Mouse (Mus musculus): ENCODE measurements around the gene Pmpca.
A peak's percentile ranks its signal among the peaks of the same experiment; 100 is the strongest.
"Not testable (repeated sequence)": the region's sequence is repeated elsewhere in the genome, so short reads cannot be mapped to it uniquely, and the experiment has no call there.

The Pmpca gene

DNA sequence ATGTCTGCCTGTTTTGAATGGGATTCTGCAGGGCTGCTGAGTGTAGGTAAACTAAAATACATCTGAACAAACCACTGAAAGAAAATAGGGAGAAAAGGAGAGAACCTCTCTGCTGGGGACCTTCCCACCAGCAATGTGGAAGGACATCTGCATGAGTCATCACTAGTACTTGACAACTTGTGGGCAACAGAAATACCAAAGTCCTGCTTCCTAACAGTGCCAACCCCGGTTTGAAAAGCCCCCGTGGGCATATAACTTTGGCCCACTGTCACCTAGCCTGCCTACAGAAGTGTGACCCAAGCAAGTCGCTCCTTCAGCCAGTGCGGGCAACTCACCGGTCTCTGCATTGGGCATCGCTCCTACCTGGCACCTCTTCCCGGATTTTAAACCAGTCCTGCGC is 16.7 kb upstream of the Pmpca start:
- DNase-seq: no peak

DNA sequence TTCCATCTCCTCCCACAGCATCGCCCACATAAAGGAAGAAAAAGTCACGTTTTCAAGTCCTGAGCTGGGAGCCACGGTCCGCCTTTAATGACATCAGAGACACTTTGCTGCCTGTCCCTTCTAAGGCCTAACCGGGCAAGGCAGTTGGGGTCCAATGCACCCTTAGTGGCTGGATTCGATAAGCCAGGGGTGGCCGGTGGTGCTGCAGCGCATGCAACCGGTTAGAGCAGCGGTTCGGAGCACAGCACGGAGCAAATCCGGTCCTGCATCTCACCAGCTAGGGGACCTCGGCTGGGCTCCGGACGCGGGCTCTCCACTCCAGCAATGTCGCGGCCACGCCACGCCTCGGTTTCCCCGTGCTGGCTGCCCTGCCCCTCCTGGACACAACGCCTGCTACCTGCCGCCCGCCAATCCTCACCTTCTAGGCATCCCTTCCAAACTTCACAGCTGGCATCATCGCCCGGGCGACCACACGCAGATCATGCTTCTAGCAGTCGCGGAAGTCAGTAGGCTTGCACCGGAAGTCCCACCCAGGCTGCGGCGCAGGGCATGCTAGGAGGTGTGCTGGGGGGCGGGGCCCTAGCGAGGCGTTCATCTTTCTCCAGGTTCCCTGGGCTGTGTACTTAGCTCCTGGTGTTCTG is 8.9 kb upstream of the Pmpca start, which contains the start of gene Snapc4:
Gene Snapc4 (minus strand): TSS at position 523 of the 641 bp plus-strand sequence.
- peak; percentile 85 for DNase-seq

DNA sequence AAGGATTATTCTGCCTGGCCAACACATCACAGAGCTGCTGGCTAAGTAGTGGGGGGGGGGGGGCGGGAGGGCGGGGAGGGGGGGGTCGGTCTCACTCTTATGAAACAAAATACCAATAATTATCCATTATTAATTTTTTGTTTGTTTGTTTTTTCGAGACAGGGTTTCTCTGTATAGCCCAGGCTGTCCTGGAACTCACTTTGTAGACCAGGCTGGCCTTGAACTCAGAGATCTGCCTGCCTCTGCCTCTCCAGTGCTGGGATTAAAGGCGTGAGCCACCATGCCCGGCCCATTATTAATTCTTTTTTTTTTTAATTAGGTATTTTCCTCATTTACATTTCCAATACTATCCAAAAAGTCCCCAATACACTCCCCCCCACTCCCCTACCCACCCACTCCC is 8.3 kb upstream of the Pmpca start:
- DNase-seq: not testable (repeated sequence)

DNA sequence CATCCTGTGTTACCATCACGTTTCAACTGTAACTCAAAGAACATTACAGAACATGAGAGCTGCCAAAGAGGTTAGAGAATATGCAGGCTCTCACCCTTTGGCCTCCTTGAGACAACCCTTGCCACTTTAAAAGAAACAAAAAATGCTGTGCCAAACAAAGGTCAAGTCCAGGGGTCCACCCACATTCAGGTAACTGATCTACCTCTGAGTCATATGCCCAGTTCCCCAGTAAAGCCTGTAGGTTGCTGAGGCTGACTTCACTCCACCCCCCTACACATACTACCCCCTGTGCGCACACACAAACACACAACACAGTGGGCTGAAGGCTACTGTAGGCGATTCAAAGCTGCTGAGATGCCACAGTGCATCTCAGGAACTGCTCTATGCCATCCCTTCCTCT is 1.4 kb upstream of the Pmpca start:
- DNase-seq: no peak

DNA sequence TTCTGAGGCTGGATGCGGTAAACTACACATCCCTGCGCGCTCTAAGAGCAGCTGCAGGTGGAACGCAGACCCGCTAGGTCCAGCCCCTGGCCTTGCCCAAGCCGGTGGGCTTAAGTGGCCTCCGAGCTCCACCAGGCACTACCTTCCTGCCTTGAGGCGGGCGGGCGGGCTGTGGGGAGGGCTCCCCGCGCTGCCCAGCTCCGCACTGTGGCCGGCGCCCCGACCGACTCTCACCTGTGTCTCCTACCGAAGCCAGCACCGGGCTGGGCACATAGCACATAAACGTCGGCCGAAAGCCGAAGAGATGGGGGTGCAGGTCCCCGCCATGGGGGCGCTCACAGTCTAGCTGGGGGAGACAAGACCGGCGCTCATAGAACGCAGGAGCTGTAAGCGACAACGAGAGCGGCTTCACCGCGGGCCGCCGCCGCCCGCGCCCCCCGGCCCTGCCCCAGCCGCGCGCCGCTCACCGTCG is 421 bp upstream of the Pmpca start:
- no peak for DNase-seq

DNA sequence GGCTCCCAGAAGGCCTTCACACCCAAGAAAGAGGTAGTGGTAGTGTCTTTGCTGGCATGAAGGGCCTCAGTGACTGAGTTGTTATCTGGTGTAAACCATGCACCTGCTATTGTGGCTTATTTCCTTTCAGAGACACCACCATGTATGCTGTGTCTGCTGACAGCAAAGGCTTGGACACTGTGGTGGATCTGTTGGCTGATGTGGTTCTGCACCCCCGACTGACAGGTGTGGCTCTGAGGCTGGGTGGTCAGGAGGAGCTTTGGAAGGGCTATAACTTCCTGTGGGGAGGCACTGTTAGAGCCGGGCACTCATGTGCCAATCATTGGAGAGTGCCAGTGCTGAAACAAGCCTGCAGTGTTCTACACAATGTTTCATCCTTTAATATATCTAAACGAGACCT is 1.8 kb downstream of the Pmpca start:
- no peak for DNase-seq

DNA sequence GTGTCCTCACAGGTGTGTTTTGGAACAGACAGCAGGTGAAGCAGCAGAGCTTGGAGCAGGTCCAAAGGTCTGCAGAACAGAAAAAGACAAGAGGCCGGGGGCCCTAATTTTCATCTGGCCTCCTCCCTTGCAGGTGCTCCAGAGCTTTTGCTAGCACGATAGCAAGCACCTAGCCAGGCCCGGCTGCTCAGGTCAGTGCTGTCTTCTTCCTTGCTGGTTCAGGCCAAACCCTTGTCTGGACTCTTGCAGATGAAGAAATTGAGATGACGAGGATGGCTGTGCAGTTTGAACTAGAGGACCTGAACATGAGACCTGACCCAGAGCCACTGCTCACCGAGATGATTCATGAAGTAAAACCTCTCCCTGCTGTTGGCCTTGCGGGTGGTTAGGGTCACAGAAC is 2.5 kb downstream of the Pmpca start:
- DNase-seq: no peak

DNA sequence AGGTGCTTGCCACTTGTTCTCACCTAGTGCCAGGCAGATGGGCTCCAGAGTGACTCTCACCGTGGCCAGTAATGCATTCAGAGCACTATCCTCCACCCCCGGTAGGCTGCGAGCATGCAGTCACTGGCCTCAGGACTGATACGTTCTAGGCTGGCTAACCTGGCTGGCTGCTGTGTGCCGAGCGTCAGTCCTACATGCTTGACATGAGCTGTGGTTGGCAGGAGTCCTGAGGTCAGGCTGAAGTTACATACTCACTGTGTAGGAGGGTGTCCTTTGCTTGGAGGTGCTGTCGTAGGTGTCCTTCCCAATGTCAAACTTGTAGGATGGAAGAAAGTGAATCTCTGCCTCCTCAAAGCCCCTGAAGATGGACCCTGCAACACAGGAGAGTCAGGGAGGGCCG is 9.8 kb downstream of the Pmpca start:
- no peak for DNase-seq

DNA sequence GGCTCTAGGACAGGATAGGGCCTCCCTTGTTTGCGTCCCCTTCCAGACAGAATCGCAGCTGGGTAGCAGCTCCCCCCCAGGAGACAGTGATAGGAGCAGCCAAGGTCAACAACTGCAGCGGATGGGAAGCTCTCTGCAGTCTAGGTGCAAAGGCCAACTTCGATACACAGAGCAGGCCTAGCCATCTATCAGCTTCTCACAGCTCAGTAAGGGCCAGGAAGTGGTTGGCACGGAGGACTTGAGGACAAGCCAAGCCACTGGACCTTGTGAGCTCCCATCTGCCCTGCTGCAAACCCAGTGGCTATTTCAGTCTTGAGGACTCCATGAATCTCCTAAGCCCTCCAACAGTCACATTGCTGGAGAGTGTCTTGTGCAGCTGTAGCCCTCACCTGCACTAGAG is 10.5 kb downstream of the Pmpca start:
- no peak for DNase-seq

DNA sequence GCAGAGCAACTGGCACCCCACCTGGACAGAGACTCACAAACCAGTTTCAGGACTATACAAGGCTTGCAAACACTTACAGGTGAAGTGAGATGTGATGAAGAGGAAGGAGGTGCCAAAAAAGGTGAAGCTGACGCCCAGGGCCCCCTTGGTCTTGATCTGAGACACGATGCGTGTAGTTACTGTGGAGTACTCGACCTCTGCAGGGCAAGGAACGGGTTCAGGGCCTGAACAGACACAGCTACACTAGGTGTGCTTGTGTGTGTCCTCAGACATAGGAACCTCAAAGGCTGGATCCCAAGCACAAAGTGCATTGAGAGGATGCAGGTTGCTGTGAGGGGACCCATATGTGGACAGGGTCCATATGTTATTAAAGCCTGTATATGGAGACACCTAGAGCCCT is 11.2 kb downstream of the Pmpca start:
- no peak for DNase-seq

DNA sequence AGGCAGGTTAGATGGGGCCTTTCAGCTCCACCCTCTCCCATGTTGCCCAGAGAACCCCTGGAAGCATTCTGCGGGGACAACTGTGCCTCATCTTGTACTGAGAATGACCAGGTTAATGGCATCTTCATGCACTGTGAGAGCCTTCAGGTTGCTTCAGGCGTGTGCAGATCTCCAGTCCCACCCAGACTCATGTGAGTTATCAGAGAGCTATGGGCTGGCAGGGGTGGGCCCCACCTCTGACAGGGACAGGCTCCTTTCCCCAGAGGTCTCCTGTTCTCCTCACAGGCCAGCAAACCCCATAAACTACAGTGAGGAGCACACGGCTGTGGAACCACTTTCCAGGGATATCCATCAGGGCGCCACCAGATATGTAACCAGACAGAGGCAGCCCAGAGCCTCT is 11.9 kb downstream of the Pmpca start:
- DNase-seq: no peak

DNA sequence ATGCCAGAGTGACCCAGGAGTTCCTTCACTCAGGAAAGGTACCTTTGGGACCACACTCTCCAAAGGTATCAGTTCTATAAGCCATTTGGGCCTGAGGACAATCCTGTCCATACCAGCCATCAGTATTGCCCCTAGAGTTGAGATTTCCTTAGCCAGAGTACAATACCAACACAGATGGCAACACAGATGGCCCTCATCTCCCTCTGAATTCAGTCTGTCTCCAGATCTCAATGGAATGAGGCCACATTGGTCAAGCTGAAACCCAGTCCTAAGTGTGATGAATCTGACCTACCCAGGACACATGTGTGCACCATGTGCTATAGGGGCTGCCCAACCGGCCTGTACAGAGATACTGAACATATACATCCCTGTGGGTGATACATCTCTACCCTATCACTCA is 13.1 kb downstream of the Pmpca start:
- DNase-seq: no peak

DNA sequence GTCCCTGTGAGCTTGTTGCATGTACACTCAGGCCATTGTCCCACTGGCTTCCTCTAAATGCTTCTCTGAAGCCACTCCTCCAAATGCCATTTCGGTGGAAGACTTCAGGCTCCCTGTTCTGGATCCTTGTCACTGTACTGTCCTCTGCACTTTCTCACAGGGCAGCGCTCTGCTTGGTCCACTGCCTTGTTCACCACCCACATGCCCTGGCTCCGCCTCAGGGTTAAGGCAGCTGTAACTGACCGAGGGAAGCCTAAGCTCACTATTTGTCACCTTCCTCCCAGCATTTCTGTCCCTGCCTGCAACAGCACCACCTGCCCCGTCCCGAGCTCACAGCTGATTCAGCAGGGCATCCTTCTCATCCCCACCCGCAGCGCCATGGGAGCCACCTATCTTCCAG is 14.2 kb downstream of the Pmpca start:
- DNase-seq: no peak

DNA sequence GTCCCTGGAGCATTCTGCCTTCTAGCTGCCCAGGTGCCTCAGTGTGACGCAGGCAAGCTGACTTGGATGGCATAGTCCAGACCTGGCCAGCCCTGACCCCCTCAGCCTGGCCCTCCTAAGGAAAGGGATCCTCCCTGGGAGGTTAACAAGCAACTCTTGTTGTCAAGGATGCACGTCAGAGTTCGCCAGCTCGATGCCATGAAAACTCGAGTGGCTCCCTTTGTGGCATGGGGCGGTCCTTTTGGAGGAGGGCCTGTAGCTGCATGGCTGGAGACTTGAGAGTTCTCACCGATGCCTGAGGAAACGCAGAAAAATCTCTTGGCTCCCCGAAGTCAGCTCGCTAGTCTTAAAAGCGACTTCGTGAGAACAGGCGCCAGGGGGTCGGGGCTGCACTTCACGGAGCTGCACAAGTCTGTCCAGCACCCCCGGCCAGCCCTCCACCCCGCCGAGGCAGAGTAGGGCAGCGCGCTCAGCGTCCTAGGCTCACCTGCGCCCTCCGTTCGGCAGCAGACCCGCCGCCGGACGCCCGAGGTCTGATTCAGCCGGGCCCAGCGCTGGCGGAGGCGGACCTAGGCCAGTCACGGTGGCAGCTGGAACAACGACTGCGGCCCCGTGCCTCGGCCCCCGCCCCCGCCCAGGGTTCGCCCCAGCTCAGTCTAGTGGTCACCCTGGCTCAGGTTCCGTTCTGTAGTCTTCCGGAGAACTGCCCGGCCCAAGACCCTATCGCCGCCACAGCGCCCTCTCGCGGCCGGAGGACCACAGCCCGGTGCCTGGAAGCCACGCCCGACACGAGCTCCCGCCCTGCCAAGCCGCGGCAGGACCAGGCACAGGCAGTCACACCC is 19.6 kb downstream of the Pmpca start, which contains the start of gene Inpp5e:
Gene Inpp5e (minus strand): TSS at position 689 of the 842 bp plus-strand sequence.
- DNase-seq: peak; percentile 97

DNA sequence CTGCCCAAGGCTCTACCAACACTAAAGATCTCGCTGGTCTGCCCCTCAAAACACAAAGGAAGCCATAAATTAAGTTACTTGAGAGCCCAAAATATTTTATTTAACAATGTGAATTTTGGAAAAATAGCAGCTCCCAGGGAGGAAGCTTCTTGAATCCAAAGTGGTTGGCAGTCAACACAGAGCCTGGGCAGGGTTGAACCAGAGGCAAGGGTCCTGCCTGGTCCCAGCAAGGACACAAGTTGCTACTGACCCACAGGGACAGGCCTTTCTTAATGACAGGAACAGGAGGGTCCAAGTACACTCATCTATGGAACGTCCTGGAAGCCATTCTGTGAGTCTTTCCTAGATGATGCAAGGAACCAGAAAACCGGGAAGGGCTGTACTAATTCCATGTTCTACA is 20.2 kb downstream of the Pmpca start:
- no peak for DNase-seq

DNA sequence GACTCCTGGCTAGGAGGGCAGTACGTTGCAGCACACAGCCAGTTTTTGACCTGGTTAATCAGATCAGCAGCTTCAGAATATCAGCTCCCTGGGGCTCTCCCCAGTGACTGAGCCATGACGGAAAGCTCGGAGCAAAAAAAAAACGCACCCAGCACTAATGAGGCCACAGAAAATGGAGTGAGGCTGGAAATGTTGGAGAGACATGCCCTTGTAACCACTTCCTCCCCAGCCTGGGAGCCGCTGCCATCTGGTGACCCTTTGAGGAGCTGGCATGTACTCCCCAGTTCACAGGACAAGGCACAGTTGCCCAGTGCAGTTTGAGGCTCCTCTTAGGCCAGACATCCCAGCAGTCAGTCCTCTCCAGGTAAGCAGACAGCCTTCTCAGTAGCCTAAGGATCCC is 21.0 kb downstream of the Pmpca start:
- peak; percentile 17 for DNase-seq

DNA sequence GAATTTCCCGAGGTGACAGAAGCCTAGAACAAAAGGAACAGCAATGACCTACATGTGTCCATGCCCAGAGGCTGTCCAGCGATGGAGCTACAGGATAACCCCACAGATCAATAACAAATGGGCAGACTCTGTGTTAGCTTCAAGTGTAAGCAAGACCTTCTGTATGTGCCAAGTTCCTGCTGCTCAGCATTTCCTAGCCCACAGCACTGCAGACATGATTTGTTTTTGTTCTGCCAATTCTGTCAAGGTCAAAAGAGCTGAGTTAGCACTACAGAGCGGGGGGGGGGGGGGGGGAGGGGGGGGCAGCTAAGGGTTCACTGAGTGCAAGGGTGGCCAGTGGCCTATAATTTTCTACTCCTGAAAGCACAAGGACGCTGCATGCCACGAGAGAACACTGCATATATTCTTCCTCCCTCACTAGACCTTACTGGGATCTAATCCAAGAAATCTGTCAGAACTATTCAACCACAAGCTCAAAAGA is 21.8 kb downstream of the Pmpca start:
- no peak for DNase-seq

DNA sequence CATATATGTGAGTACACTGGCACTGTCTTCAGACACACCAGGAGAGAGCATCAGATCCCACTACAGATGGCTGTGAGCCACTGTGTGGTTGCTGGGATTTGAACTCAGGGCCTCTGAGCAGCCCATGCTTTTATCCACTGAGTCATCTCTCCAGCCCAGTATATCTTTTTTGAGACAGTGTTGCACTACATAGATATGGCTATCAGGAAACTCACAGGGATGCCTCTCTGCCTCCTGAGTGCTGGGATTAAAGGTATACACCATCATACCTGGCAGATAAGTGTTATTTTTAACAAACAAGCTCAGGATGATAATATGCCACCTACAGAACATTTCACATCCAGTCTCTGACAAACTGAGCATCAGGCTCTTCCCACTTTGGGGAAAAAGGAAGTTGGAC is 27.9 kb downstream of the Pmpca start:
- no peak for DNase-seq

DNA sequence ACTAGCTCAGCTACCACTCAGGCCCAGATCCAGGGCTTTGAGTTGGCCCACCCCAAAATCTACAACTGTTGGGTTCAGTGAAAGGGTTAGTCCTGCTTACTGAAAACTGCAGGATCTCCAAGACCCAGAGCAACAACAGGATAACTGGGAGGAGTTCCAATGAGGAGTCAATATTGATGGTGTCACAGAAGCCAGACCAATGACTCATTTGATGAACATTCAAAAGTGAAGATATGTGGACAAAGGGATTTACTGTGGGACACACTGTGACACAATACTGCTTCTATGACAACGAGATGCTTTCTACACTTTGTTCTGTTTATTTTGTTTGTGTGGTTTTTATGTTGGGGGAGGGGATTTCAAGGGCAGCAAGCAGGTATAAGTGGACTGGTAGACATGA is 29.0 kb downstream of the Pmpca start:
- no peak for DNase-seq

DNA sequence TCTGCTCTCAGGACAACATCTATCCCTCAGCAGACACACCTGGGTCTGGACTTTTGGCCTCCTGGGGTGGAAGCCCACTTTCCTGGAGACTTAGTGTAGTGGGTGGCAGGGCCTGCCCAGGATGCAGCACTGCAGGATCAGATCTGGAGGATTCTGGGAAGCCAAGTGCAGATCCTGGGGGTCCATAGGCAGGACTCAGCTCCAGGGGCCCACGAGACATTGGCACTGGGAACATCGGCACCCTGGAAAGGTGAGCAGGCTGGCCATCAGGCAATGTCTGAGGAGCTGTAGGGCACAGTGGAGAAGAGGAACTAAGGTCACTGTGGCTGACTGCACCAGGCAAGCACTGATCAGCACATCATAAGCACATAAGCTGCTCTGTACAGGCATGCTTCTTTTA is 32.8 kb downstream of the Pmpca start:
- DNase-seq: no peak

DNA sequence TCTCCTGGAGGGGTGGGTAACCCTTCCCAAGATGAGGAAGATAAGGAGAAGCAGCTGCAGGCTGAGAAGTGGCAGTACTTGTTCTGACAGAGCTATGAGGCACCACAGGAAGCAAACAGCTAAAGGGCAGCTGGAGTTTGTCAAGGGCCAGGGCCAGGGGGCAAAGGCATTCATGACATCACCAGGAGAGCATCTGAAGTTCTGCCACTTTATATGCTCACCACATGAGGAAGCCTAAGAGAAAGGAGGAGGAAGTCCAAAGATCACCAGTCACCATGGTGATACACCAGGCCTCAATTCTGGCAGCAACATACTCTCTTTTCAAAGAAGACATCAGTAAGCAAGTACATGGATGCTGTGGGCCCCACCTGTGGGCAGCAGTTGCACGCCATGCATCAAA is 33.9 kb downstream of the Pmpca start:
- no peak for DNase-seq

DNA sequence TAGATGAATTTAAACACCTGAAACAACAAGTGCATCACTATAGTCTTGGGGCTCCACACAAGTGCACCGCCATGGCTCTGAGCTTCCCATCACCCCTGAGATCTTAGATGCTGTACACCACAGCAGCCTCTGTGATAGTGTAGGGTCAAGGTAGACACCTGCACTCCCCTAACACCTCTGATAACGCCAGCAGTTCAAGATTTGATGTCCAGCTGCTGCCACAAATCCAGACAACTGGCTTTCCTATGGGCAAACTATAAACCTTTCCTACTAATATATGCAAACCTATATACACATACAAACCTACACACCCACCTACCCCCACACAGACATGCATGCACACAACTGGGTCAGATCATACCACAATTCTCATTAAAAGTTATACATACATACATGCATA is 35.4 kb downstream of the Pmpca start:
- DNase-seq: no peak

DNA sequence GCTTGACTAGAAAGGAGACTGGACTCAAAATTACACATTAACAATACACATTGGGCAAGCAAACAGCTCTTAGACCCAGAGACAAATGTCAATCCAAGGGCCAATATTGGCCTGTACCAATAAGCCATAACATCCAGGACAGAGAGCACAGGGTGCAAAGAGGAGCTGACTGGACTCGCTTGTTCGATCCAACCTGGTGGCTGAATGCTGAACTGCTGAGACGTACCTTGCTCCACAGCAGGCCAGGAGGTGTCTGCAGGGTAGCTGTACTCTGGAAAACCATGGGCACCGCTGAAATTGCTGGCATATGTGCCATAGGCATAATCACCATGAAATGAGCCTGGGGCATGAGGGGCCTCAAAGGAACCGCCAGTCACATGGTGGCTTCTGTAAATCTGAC is 40.7 kb downstream of the Pmpca start:
- DNase-seq: no peak
